Mouse (Mus musculus): ENCODE measurements at regions not wholly inside any gene's neighbourhood (a gene's known extent, or its start where the extent isn't known, plus 50 kb on each side); places are given as distances from the start of the nearest gene placed in this dataset.

- Histone ChIP-seq H3K36me3 (replicated peaks in 1 of 2; ENCODE audit: control insufficient read depth in 1 of 2, insufficient read depth in 1 of 2, low read length in 1 of 2) (no peaks in the 10 kb centered on the region), H3K9ac (ENCODE audit: insufficient read depth, low read depth) (no peak overlapping the region), H3K27me3 (replicated peaks) (peaks cover 11% of the 10 kb centered on the region), H3K4me1 (ENCODE audit: control insufficient read depth in 1 of 2, insufficient read depth in 2 of 2) (peaks cover 55 to 87% of the 10 kb centered on the region in 2 experiments), H3K27ac (ENCODE audit: insufficient read depth, low read depth) (no peak overlapping the region), H3K79me2 (replicated peaks; ENCODE audit: control insufficient read depth, extremely low read depth, insufficient read depth, poor library complexity, severe bottlenecking) (no peaks in the 10 kb centered on the region), H3K4me3 (replicated peaks in 1 of 3; ENCODE audit: low read depth in 2 of 3, low read length in 2 of 3, poor library complexity in 1 of 3) (no peak overlapping the region), H3K4me2 (ENCODE audit: insufficient read depth, low read depth, poor library complexity, severe bottlenecking) (no peak overlapping the region), H3K9me3 (replicated peaks; ENCODE audit: low read length) (no peaks in the 10 kb centered on the region)
- in situ Hi-C loops (cut with MboI; ENCODE audit: low pct_ligation_motif_present, low pct_unique_long_range_greater_than_20kb, low sequenced_read_pairs) (no loop called here), dilution Hi-C loops (cut with MboI; ENCODE audit: extremely low pct_ligation_motif_present, extremely low pct_unique_long_range_greater_than_20kb, low sequenced_read_pairs) (no loop called here)
- TF ChIP-seq GABPA (IDR thresholded peaks at IDR 0.05; ENCODE audit: insufficient replicate concordance, low read depth, low read length) (no peak), CHD1 (IDR thresholded peaks at IDR 0.05; ENCODE audit: low read depth, low read length) (no peak), MEF2A (IDR thresholded peaks at IDR 0.05; ENCODE audit: borderline replicate concordance, low read depth, low read length) (no peak), MAFK (IDR thresholded peaks at IDR 0.05; ENCODE audit: insufficient replicate concordance, low read length) (no peak), ELF1 (IDR thresholded peaks at IDR 0.05; ENCODE audit: low read depth, low read length) (no peak), JUND (conservative IDR thresholded peaks at IDR 0.05; ENCODE audit: low read depth, low read length) (no peak), ZC3H11A (IDR thresholded peaks at IDR 0.05; ENCODE audit: low read depth, low read length) (no peak), CTCF (conservative IDR thresholded peaks at IDR 0.05 in 1 of 2, IDR thresholded peaks at IDR 0.05 in 1 of 2; ENCODE audit: low read depth in 2 of 2, low read length in 2 of 2) (no peak), EP300 (IDR thresholded peaks at IDR 0.05; ENCODE audit: low read length) (no peak), NRF1 (IDR thresholded peaks at IDR 0.05; ENCODE audit: low read depth, low read length) (no peak), MYC (IDR thresholded peaks at IDR 0.05; ENCODE audit: low read depth, low read length) (no peak), E2F4 (IDR thresholded peaks at IDR 0.05; ENCODE audit: insufficient replicate concordance, low read depth, low read length) (no peak), BHLHE40 (IDR thresholded peaks at IDR 0.05; ENCODE audit: low read depth, low read length) (no peak)
- DNase-seq (ENCODE audit: extremely low read depth) = no peak
Observed at GRCm38 (mm10) chr12:25169611-25170010, 72.7 kb upstream of the Id2 start.

GRCm38 (mm10) chr12:25168213-25168545, 71.2 kb upstream of the Id2 start:
- no peak for TF ChIP-seq RCOR1 (conservative IDR thresholded peaks at IDR 0.05; ENCODE audit: low read depth, low read length)
- TF ChIP-seq HCFC1 (IDR thresholded peaks at IDR 0.05; ENCODE audit: low read depth, low read length) = no peak
- TF ChIP-seq MEF2A (IDR thresholded peaks at IDR 0.05; ENCODE audit: borderline replicate concordance, low read depth, low read length) = no peak
- no peak for TF ChIP-seq TCF12 (IDR thresholded peaks at IDR 0.05; ENCODE audit: low read depth, low read length)
- no peak for TF ChIP-seq SIN3A (IDR thresholded peaks at IDR 0.05; ENCODE audit: low read length)
- no peak for TF ChIP-seq MXI1 (IDR thresholded peaks at IDR 0.05; ENCODE audit: low read depth, low read length)
- in situ Hi-C loops (cut with MboI; ENCODE audit: low pct_ligation_motif_present, low pct_unique_long_range_greater_than_20kb, low sequenced_read_pairs) (no loop called here), dilution Hi-C loops (cut with MboI; ENCODE audit: extremely low pct_ligation_motif_present, extremely low pct_unique_long_range_greater_than_20kb, low sequenced_read_pairs) (no loop called here)
- Histone ChIP-seq H3K4me1 (ENCODE audit: control insufficient read depth in 1 of 2, insufficient read depth in 2 of 2) (peaks cover 62 to 88% of the 10 kb centered on the region in 2 experiments), H3K9me3 (replicated peaks; ENCODE audit: low read length) (no peaks in the 10 kb centered on the region), H3K79me2 (replicated peaks; ENCODE audit: control insufficient read depth, extremely low read depth, insufficient read depth, poor library complexity, severe bottlenecking) (no peaks in the 10 kb centered on the region), H3K4me3 (replicated peaks in 1 of 3; ENCODE audit: low read depth in 2 of 3, low read length in 2 of 3, poor library complexity in 1 of 3) (no peak overlapping the region), H3K27ac (ENCODE audit: insufficient read depth, low read depth) (no peak overlapping the region), H3K4me2 (ENCODE audit: insufficient read depth, low read depth, poor library complexity, severe bottlenecking) (no peak overlapping the region), H3K36me3 (replicated peaks in 1 of 2; ENCODE audit: control insufficient read depth in 1 of 2, insufficient read depth in 1 of 2, low read length in 1 of 2) (no peaks in the 10 kb centered on the region), H3K9ac (ENCODE audit: insufficient read depth, low read depth) (no peak overlapping the region), H3K27me3 (replicated peaks) (peaks cover 10% of the 10 kb centered on the region)
- no peak for DNase-seq (ENCODE audit: extremely low read depth)
